ENCODE assay signal across 20 mouse cellular contexts in the genomic region with DNA sequence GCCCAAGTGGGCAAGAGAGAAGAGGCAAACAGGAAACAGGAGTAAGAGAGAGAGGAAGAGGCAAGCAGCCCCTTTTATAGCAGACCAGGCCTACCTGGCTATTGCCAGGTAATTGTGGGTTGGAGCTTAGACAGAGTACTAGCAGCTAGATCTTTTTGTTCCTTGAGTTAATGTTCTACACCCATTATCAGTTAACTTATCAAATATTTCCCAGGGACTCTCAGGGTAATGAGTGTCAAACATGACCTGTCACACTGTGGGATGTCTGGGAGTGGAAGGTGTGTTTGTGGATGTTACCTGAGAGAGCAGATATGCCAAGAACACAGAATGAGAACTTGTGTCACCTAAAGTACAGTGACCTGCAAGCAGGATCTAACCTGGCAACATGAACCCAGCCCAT.
"Had no signal": no experiment of that assay in that cellular context is flagged by ENCODE, and none has a peak within 500 bp of the region (broad histone marks: within the 10 kb centered on the region; RNA-seq: fewer than 3 reads in every experiment).

No protein-coding gene starts in this region.

- H3K36me3 ChIP-seq: lung, embryonic 15.5 days; midbrain, embryonic 10.5 days; midbrain, embryonic 13.5 days; neural tube, embryonic 13.5 days had no signal

- H3K4me3 ChIP-seq: lung, embryonic 15.5 days; megakaryocyte, embryonic 14.5 days; midbrain, embryonic 10.5 days; midbrain, embryonic 13.5 days; myocyte; neural tube, embryonic 13.5 days had no signal

- ATAC-seq: midbrain, embryonic 13.5 days; midbrain, embryonic 16.5 days had no signal

- DNase-seq: kidney, adult 9 months; kidney, postnatal 14 days; kidney, postnatal 4 days; lung, adult 18-20 months; lung, postnatal 10 days; lung, postnatal 36 days; retina, postnatal 1 day; right cerebral cortex, postnatal 25 days; spleen, adult 18-20 months; thymus, adult 18-20 months; thymus, postnatal 36 days had no signal

- H3K27ac ChIP-seq: liver, embryonic 14.5 days; lung, embryonic 15.5 days; midbrain, embryonic 10.5 days; midbrain, embryonic 13.5 days; neural tube, embryonic 13.5 days had no signal

- H3K9ac ChIP-seq: liver, embryonic 14.5 days; lung, embryonic 15.5 days; midbrain, embryonic 13.5 days; neural tube, embryonic 13.5 days had no signal

- H3K4me1 ChIP-seq: lung, embryonic 15.5 days; megakaryocyte, embryonic 14.5 days; midbrain, embryonic 10.5 days; midbrain, embryonic 13.5 days had no signal

- H3K27me3 ChIP-seq: lung, embryonic 15.5 days; megakaryocyte, embryonic 14.5 days; midbrain, embryonic 13.5 days; neural tube, embryonic 13.5 days had no signal

- H3K4me2 ChIP-seq: liver, embryonic 11.5 days; lung, embryonic 15.5 days; midbrain, embryonic 13.5 days; neural tube, embryonic 13.5 days had no signal

- H3K9me3 ChIP-seq: lung, embryonic 15.5 days; midbrain, embryonic 10.5 days; midbrain, embryonic 13.5 days; neural tube, embryonic 13.5 days had no signal
